Mouse (Mus musculus): ENCODE measurements around the gene Asah2. TPM values are rescaled to one million over a fixed set of nuclear protein-coding genes. Genes with fewer than 3 reads are reported as not detected.
"Not testable (repeated sequence)": the region's sequence is repeated elsewhere in the genome, so short reads cannot be mapped to it uniquely, and the experiment has no call there.

Asah2 gene
- 1.6 TPM in 2 replicates for total RNA-seq (2015)
- 2.5 and 3.2 TPM in 2 replicates for total RNA-seq (2017)

- ATAC-seq (ENCODE audit: poor library complexity, severe bottlenecking) = peak; percentile 93
Measured at GRCm38 (mm10) chr19:32107771-32108306, at the start of gene Asah2. Gene Asah2, minus strand, starts transcription at chr19:32108211.

- no peak for ATAC-seq (ENCODE audit: poor library complexity, severe bottlenecking)
Measured at GRCm38 (mm10) chr19:32157045-32157444, 49.0 kb upstream of the Asah2 start.

GRCm38 (mm10) chr19:32152529-32152928 lies 44.5 kb upstream of the Asah2 start:
- no peak for ATAC-seq (ENCODE audit: poor library complexity, severe bottlenecking)

- ATAC-seq (ENCODE audit: poor library complexity, severe bottlenecking) = peak; percentile 49
Measured at GRCm38 (mm10) chr19:32148710-32149109, 40.7 kb upstream of the Asah2 start.

GRCm38 (mm10) chr19:32142383-32142782 lies 34.4 kb upstream of the Asah2 start:
- ATAC-seq (ENCODE audit: poor library complexity, severe bottlenecking) = no peak

GRCm38 (mm10) chr19:32138361-32139088 lies 30.5 kb upstream of the Asah2 start:
- ATAC-seq (ENCODE audit: poor library complexity, severe bottlenecking) = peak; percentile 69

GRCm38 (mm10) chr19:32137904-32138303 lies 29.9 kb upstream of the Asah2 start:
- no peak for ATAC-seq (ENCODE audit: poor library complexity, severe bottlenecking)

GRCm38 (mm10) chr19:32136888-32137625 lies 29.0 kb upstream of the Asah2 start:
- no peak for ATAC-seq (ENCODE audit: poor library complexity, severe bottlenecking)

- not testable (repeated sequence) for ATAC-seq (ENCODE audit: poor library complexity, severe bottlenecking)
Measured at GRCm38 (mm10) chr19:32131707-32132488, 23.9 kb upstream of the Asah2 start.

GRCm38 (mm10) chr19:32129281-32129680 lies 21.3 kb upstream of the Asah2 start:
- no peak for ATAC-seq (ENCODE audit: poor library complexity, severe bottlenecking)

- peak; percentile 45; the same call in 1 of the 2 replicates for ATAC-seq (ENCODE audit: poor library complexity, severe bottlenecking)
Measured at GRCm38 (mm10) chr19:32127180-32127850, 19.3 kb upstream of the Asah2 start.

GRCm38 (mm10) chr19:32124155-32124554 lies 16.1 kb upstream of the Asah2 start:
- ATAC-seq (ENCODE audit: poor library complexity, severe bottlenecking) = no peak

- ATAC-seq (ENCODE audit: poor library complexity, severe bottlenecking) = no peak
Measured at GRCm38 (mm10) chr19:32123196-32123595, 15.2 kb upstream of the Asah2 start.

- no peak for ATAC-seq (ENCODE audit: poor library complexity, severe bottlenecking)
Measured at GRCm38 (mm10) chr19:32120798-32121197, 12.8 kb upstream of the Asah2 start.

- ATAC-seq (ENCODE audit: poor library complexity, severe bottlenecking) = no peak
Measured at GRCm38 (mm10) chr19:32119666-32120065, 11.7 kb upstream of the Asah2 start.

GRCm38 (mm10) chr19:32118496-32118895 lies 10.5 kb upstream of the Asah2 start:
- ATAC-seq (ENCODE audit: poor library complexity, severe bottlenecking) = no peak

GRCm38 (mm10) chr19:32117484-32118018 lies 9.5 kb upstream of the Asah2 start:
- no peak for ATAC-seq (ENCODE audit: poor library complexity, severe bottlenecking)

GRCm38 (mm10) chr19:32111866-32112790 lies 4.1 kb upstream of the Asah2 start:
- ATAC-seq (ENCODE audit: poor library complexity, severe bottlenecking) = peak; percentile 67

- ATAC-seq (ENCODE audit: poor library complexity, severe bottlenecking) = no peak
Measured at GRCm38 (mm10) chr19:32106750-32107149, 1.3 kb downstream of the Asah2 start.

Data from megakaryocyte, adult 5-6 weeks (primary cell).